Mouse (Mus musculus) spleen, adult 10 weeks (tissue): ENCODE results near the gene Myo15b. TPM values are rescaled to one million over a fixed set of nuclear protein-coding genes. Genes with fewer than 3 reads are reported as not detected.

Experiments used
- polyA plus RNA-seq: library from polyadenylated mRNA; stranded (reverse); fragments of 350-450 nt; fragmentation: Illumina TruSeq; extraction: RNeasy Lipid Tissue Mini Kit (QIAGEN cat#74804); gene quantifications from one replicate; pipeline ENCODE4 v1.2.3, GENCODE M21; 2015; ENCODE audit warnings: low replicate concordance; ENCODE audit not compliant: insufficient read depth

Myo15b gene
- 0.15 TPM for polyA plus RNA-seq

DNA sequence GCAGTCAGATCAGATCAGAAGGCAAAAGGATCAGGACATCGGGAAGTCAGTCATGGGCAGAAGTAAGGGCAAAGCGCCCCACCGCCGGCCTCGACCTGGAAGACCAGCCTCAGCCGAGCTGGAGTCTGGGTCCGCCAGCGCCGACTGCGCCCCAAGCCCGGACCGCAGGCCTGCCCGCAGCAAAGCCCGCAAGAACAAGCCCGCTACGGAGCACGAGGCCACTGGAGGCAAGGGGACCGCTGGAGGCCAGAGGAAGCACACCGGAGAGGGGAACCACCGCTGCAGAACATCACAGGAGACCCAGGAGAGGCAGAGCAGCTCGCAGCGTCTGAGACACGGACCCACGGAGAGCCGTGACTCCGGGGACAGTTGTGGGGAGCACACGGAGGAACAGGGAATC, at the start of gene Myo15b:
Gene Myo15b (plus strand): TSS at position 53 of the 400 bp plus-strand sequence.

DNA sequence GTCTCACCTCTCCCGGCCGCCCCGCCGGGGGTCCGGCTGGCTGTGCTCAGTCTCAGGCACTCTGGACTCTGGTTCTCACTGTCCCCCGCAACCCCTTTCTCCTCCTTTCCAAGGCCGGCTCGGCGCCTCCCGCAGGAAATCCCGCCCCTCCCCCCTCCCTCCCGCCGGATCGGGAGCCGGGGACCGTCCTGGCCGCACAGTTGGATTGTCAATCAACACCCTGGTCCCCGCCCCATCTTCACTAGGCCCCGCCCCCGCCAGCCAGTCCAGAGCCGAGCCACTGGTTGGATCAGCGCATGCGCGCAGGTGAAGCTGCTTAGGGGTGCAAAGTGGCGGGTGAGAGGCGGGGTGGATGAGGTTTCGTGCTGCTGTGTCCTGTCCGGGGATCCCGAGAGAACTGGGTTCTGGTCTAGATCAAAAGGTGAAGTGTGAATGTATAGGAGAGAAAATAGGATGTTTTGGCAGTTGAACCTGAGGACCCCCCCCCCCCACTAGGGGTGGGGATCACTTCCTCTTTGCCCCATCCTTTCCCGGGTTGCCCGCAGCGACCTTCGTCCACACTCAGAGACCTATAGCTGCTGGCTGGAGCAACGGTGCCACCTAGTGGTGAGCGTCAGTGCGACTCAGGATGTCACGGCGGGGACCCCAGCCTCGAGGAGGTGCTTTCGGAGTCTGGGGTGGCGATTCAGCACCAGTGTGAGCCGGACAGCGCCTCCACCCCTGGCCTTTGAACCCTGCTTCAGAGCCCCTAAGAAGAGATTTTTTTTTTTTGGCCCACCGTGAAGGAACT, 44.5 kb upstream of the Myo15b start, which contains the start of gene Caskin2:
Gene Caskin2 (minus strand): TSS at position 133 of the 790 bp plus-strand sequence.

DNA sequence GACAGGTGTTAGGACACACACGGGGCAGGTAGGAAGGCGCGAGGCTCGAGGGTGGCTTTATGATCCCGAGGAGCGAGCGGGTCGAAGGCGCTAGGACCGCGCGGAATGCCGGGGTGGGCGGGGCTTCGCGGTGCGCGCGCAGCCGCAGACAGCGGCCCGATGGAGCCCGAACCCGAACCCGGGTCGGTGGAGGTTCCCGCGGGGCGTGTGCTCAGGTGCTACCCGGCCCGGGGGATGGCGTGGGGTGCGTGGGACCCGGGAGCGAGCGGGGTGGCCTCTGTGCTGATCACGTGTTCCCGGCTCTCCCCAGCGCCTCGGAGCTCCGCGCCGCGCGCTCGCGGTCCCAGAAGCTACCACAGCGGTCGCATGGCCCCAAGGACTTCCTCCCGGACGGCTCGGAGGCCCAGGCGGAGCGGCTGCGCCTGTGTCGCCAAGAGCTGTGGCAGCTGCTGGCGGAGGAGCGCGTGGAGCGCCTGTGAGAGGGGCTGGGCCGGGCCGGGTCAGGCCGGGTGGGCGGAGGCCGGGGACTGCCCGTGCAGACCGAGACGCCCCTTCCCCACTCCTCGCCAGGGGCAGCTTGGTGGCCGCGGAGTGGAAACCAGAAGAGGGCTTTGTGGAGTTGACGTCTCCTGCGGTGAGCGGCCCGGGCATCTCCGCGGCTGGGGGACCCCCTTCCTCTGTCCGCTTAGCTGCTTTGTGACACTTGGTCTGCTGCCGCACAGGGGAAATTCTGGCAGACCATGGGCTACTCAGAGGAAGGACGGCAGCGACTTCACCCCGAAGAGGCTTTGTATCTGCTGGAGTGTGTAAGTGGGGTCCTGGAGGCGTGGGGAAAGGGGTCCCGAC, 43.4 kb upstream of the Myo15b start, which contains the start of gene Tsen54:
Gene Tsen54 (plus strand): TSS at position 120 of the 846 bp plus-strand sequence.

DNA sequence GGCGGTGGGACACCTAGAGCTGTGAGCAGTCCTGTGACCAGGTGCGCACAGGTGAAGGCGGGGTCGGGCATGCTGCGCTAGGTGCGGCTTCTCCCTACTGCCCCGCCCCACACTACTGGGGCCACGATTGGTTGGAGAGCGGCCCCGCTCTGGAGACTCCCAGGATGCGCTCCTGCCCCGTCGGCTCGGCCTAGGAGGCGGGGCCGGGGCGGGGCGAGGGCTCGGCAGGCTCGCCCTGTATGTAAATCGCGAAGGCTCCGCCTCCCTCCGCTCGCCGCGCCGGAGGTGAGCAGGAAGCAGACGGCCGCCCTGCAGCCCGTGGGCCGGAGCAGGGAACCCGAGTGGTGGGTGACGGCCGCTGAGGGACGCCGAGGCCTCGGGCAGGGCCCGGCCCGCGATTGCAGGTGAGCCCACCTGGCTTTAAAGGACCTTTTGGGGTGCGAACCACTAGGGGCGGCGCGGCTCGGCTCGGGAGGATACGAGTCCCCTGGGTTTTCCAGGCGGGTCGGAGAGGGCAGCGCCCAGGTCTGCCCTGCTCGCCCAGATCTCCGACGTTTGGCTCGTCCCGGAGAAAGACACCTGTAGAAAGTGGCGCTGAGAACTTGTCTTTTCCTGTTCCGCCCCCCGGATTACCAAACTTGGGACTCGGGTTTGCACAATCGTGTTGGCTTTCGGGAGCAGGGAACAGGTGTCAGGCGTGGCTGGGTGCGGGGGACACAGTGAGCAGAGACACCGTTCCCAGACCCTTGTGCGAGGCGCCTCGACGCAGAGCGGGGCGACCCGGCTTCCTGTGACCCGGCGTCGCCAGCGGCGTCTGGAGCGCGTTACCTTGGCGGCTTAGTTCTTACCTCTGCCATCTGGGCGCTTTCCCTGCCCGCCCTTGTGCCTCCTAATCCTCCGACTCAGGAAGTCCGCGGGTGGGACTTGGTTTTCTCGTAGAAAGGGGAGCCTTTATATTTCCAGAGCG, 34.1 kb upstream of the Myo15b start, which contains the start of gene Llgl2:
Gene Llgl2 (plus strand): TSS at position 276 of the 967 bp plus-strand sequence.

DNA sequence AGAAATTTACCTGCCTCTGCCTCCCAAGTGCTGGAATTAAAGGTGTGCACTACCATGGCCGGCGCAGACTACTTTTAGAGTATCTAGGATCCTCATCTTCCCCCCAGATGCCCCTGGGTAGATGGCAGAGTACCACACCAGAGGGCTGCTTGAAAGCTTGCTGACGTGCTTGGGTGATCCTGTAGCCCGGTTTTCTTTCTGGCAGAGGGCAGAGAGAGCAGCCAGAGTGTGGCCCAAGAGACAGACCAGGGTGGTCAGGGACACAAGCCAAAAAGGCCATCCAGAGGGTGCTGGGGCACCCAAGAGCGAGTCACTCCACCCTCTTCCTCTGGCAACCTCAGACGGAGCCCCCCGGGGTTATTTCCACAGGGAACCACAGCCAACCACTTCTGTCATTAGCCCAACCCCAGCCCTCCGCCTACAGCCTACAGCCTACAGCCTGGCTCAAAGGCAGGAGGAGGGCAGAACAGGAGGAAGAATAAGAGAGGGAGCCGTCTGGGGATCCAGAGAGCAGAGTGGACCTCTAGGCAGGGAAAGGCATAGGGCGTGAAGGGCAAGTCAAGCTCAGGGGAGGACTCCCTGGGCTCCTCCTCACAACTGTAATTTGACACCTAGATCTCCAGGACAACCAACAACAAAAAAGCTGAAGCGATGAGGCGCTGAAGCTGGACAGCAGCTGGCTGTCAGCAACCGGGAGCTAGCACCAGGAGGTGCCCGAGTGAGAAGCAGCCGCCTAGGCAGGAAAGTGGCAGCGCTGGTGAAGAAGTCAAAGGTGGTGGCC, 41.5 kb downstream of the Myo15b start, which contains the start of gene Smim5:
Gene Smim5 (plus strand): TSS at position 481 of the 781 bp plus-strand sequence.

DNA sequence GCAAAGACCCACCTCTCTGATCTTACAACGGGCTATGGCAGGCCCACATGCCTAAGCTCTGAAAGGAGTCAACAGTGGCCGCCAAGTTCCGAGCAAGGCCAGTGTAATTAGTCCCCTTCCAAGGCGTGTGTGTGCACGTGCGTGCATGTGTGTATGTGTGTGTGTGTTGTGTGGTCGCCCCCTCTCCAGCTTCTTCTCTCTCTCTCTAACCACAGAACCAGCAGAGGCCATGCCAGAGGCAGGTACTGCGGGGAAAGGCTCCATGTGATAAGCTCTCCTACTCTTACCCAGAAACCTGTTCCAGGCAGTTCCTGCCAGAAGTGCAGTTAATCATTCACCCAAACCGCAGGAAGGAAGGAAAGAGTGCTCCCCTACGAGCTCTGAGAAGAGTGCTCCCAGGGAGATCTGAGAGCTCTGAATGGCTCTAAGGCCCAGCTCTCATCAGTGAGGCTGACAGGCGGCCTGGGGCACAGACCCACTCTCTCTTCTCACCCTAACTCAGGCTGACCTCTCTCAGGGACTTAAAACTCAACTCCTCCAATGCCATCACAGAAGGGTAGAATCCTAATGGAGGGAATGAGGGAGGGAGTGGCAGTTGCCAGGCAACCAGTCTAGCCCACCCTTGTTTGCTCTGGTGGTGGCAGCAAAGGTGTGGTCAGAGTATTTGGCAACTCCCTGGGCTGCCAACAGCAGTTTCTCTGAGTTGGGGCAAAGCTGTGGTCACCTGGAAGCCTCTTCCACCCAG, 53.6 kb downstream of the Myo15b start, which contains the start of gene Smim6:
Gene Smim6 (plus strand): TSS at position 386 of the 745 bp plus-strand sequence.

DNA sequence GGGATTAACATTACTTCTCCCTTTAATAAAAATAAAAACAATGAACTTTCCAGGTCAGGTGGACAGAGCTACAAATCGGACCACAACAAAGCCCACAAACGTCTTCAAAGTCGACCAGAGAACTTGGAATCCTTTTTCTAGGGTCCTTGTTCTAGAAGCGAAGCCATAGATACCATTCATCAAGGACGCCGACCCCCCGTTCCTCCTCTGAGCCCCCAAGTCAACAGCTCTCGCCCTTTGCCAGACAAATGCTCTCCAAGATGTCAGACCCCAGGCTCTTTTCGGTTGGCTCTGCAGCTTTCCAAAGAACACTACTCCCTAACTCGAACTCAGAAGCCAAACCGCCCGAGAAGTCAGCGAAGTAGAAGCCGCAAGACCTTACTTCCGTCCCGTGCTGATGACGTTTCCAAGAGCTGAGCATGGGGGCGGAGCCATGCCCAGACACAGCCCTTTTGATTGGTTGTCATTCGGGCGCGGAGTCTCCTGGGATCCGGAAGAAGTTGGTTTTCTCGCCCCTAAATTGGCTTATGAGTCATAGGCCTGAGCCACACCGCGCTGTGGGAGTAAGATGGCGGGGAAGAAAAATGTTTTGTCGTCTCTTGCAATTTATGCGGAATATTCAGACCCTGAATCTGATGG, 75.0 kb downstream of the Myo15b start, which contains the start of the genes Sap30bp and Recql5:
Gene Sap30bp (plus strand): TSS at position 175 of the 639 bp plus-strand sequence.
Gene Recql5 (minus strand): TSS at position 370 of the 639 bp plus-strand sequence.

Other genes with a start within 250 kb of the Myo15b start
- 145 TPM for gene Mif4gd, start 245.4 kb upstream of the Myo15b start, polyA plus RNA-seq
- 58.5 TPM for gene Slc25a19, start 230.1 kb upstream of the Myo15b start, polyA plus RNA-seq
- 264 TPM for gene Grb2, start 149.8 kb upstream of the Myo15b start, polyA plus RNA-seq
- gene Tmem94, start 93.0 kb upstream of the Myo15b start, polyA plus RNA-seq, result 7.2 TPM
- 3.5 TPM for gene Caskin2, start 44.8 kb upstream of the Myo15b start, polyA plus RNA-seq
- 7.3 TPM for gene Tsen54, start 43.7 kb upstream of the Myo15b start, polyA plus RNA-seq
- gene Llgl2, start 34.4 kb upstream of the Myo15b start, polyA plus RNA-seq, result 7.2 TPM
- 4.9 TPM for gene Smim5, start 41.6 kb downstream of the Myo15b start, polyA plus RNA-seq
- 0.35 TPM for gene Smim6, start 53.6 kb downstream of the Myo15b start, polyA plus RNA-seq
- 46.2 TPM for gene Sap30bp, start 74.9 kb downstream of the Myo15b start, polyA plus RNA-seq
- gene Recql5, start 75.1 kb downstream of the Myo15b start, polyA plus RNA-seq, result 26.4 TPM
- 0.68 TPM for gene Itgb4, start 116.3 kb downstream of the Myo15b start, polyA plus RNA-seq
- 1.7 TPM for gene Galk1, start 154.3 kb downstream of the Myo15b start, polyA plus RNA-seq
- 433 TPM for gene H3f3b, start 169.6 kb downstream of the Myo15b start, polyA plus RNA-seq
- 11.8 TPM for gene Unk, start 171.9 kb downstream of the Myo15b start, polyA plus RNA-seq
- gene Unc13d, start 219.6 kb downstream of the Myo15b start, polyA plus RNA-seq, result 15.2 TPM
- gene Wbp2, start 228.6 kb downstream of the Myo15b start, polyA plus RNA-seq, result 72.9 TPM